Mouse (Mus musculus): ENCODE data around the gene Gm16253.

The Gm16253 gene

DNA sequence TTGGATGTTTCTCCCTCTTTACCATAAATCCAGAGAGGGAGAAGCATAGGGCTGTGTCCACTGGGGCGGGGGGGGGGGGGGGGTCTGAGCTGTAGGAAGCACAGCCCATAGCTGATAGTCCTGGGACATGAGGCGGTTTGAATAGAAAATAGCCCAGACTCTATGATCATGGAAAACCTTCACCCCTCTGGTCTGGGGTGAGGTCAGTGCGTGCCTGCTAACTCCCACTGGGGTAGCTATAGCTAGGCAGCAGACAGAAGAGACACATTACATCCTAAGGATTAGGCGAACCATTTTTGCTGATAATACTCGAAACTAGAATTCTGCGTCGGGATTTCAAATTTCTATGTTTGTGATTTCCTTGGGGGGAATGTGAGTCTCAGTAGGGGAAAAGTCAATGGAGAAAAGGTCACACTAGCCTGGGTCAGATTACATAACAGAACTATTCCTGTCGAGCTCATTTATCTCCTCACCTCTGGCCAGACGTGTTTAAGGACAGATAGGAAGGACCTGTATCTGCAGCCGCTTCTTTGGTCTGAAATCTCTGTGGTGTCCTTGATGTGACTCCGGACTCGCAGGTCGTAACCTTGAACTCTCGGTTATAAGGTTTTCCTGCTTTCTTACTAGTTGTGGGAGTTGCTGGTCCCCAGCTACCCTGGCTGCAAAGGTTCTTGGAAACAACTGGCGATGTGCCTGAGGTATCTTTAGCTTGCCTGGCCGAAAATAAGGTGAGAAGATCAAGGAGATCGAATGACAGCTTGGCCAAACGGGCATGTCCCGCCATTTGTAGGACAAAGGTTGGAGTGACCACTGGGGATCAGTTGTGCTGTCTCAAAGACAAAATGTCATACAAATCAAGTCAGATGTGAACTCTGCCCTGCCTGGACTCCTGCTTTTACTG lies 2.9 kb upstream of the Gm16253 start:
- no peak for DNase-seq (ENCODE audit: low read depth, low spot score)

DNA sequence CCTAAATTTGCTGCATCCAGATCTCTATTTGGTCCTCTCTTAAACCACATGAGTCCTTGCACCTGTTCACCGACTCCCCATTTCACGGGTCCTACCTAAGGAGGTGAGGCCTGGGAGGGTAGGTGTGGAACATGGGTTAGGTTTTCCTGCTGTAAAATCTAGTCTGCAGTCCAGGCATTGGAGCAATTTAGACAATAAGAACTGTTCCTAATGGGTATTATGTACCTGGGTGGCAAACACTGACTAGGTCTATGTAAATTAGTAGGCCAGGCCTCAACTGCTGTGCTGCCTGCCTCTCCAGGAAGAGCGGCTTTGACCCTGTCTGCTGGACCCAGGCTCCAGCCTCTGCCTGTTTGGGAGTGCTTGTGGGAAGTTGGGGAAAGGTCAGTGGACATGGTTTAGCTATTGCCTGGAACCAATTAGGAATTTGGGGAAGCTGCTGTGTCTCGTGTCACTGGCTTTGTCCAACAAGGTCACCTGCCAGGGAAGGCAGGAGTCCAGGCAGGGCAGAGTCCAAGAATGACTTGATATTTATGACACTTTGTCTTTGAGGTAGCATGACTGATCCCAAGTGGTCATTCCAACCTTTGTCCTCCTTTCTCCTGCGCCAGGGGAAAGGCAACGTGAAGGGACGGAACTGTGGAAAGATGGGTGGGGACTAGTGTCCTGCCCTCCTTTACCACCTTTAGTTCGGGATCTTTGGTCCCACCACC lies 1.4 kb upstream of the Gm16253 start:
- peak; percentile 52 for DNase-seq (ENCODE audit: low read depth, low spot score)

DNA sequence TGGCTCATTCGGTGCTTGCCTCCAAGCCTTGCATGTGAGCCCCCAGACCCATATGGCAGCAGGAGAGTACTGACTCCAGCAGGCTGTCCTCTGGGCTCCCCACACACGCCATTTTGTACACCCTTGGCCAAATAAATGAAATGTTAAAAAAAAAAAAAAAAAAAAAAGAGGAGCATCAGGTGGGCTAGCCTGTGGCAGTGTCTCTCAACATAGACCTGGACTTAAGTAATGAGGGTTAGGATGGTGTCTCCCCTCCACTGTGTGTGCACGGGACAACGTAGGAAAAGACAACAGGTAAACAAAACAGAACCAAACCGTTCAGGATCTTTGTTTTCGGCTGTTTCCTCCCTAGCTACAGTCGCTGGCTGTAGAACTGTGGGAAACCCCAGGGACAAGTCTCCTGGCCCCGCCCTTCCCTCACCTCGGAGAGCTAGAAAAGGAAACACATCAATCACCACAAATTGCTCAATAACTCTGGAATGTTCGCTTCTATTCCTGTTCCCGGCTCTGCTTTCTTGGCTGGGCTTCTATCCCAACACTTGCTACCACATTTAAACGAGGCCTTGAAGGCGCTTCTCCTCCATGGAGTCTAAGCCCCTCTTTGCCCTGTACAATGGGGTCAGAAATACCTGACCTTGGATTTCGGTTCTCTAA lies 652 bp upstream of the Gm16253 start:
- peak; percentile 96 for DNase-seq (ENCODE audit: low read depth, low spot score)

- DNase-seq (ENCODE audit: low read depth, low spot score): peak; percentile 46
These were observed 782 bp downstream of the Gm16253 start for GRCm38 (mm10) chr3:96577566-96577965.

DNA sequence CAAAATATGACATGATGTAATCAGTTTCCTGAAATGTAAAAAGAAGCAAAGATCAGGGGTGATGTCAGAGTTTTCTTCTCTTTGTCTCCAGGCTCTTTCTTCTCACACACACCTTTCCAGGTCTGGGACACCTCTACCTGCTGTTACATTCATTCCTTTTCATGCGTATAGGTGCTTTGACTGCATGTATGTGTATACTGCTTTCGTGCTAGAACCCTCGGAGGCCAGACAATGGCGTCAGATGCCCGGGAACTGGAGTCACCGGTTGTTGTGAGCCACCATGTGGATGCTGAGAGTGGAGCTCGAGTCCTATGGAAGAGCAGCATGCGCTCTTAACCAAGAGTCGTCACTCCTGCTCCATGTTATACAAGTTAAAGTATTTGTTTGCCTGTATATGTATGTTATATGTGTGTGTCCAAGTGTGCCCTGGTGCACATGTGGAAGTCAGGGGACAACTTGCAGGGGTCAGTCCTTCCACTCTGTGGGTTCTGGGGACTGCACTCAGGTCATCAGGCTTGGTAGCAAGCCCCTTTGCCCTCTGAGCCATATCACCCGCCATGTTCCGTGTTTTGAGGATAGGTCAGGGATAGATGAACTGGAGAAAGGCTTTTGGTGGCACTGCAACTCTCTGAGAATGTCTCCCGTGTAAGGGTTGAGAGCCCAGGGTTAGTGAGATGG lies 1.9 kb downstream of the Gm16253 start:
- no peak for DNase-seq (ENCODE audit: low read depth, low spot score)

DNA sequence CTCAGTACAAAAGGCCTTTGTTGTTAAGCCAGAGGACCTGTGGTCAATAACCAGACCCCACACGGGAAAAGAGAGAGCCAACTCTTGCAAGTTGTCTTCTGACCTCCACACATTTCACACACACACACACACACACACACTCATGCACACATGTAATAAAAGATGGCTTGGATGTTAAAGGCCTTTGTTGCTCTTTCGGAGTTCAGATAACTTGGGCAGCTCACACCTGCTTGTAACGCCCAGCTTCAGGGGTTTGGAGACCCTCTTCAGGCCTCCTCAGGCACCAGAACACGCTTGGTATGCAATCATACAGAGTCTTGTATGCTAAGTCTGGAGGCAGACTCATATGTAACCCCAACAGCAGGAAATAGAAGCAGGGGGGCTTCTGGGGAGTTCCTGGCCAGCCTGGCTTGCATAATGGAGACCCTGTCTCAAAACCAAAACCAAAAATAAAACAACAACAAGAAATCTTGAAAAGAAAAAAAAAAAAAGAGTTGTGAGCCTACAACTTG lies 2.5 kb downstream of the Gm16253 start:
- no peak for DNase-seq (ENCODE audit: low read depth, low spot score)

DNA sequence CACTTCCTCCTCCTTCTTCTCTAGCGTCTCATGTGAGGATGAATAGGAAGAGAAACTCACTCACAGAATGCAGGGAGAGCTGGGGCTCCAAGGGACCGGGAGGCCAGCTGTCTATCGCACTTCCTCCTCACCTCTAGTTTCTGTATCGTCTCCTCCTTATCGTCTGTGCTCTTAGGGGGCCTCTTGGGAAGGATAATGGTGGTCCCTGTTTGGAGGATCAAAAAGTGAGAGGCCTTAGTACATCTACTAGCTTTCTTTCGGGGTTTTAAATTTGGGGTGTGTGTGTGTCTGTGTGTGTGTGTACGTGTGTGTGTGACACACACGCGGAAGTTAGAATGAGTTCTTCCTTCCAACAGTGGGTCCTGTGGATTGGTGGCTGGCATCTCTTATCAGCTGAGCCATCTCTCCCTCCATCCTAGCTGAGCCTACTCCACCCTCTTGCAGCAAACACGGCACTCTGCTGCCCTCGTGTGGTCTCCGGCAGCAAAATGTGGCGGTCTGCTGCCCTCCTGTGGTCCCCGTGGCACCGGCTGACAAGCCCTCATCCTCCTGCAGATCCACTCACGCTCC lies 3.2 kb downstream of the Gm16253 start:
- DNase-seq (ENCODE audit: low read depth, low spot score): peak; percentile 96

- DNase-seq (ENCODE audit: low read depth, low spot score): no peak
These were observed 4.4 kb downstream of the Gm16253 start for GRCm38 (mm10) chr3:96581141-96581540.

GRCm38 (mm10) chr3:96581771-96582515 lies 5.2 kb downstream of the Gm16253 start:
- DNase-seq (ENCODE audit: low read depth, low spot score): no peak

DNA sequence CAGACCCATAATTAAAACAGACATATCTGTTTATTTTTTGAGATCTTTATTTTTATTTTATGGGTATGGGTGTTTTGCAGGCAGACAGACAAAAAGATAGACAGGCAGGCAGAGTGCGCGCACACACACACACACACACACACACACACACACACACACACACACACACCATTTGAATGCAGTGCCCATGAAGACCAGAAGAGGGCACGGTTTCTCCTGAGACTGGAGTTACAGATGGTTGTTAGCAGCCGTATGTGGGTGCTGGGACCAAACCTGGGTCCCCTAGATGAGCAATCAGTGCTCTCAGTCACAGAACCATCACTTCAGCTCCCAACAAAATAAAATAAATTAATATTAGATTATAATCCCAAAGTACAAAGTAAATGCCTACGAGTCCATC lies 6.6 kb downstream of the Gm16253 start:
- DNase-seq (ENCODE audit: low read depth, low spot score): no peak

- no peak for DNase-seq (ENCODE audit: low read depth, low spot score)
These were observed 13.9 kb downstream of the Gm16253 start for GRCm38 (mm10) chr3:96590657-96591056.

- DNase-seq (ENCODE audit: low read depth, low spot score): peak; percentile 58
These were observed 16.6 kb downstream of the Gm16253 start for GRCm38 (mm10) chr3:96593374-96593773.

DNA sequence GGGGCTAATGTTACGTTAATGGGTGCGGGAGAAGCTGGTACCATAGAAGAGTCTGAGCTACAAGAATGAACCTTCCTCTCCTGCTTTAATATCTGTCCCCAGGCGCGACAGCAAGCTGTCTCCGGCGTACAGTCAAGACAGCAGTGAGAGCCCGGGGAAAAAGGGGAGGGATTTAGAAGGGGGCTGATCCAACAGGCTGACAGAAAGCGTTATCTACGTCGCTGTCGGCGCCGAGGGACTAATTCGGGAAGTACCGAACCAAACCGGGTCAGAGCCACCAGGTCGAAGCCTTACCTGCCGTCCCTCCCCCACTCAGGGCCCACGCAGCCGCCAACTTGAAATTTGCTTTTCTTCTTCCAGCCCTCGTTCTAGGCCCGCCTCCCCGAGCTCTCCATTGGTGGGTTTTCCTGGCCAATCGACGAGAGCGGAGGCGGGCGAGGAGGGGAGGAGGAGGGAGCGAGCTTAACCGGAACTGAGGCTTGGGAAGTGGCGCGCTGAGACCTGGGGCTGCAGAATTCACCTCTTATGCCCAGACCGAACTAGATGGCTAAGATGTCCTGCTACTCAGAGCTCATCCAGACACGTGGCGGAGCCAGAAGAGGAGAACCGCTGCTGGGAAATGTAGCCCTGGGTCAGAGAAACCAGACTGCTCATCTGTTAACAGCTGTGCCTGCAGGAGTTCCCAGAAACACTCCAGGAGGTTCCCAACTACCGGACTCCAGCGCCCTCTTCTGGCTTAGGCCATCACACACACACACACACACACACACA lies 17.2 kb downstream of the Gm16253 start, which contains the start of gene Polr3gl:
Gene Polr3gl, minus strand, starts transcription at position 392 of the 771 bp plus-strand sequence.
- DNase-seq (ENCODE audit: low read depth, low spot score): peak; percentile 94

DNA sequence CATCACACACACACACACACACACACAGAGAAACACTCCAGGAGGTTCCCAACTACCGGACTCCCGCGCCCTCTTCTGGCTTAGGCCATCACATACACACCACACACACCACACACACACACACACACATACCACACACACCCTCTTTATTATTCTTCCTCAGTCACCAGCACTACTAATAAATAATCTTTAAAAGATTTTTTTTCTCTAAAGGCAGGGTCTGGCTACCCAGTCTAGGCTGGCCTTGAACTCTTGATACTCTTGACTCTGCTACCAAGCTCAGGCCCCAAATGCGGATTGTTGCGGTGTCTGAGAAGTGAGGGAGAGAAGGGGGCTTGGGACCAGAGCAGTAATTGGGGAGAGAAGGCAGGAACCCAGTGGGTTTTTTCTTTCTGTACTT lies 18.1 kb downstream of the Gm16253 start:
- DNase-seq (ENCODE audit: low read depth, low spot score): no peak

DNA sequence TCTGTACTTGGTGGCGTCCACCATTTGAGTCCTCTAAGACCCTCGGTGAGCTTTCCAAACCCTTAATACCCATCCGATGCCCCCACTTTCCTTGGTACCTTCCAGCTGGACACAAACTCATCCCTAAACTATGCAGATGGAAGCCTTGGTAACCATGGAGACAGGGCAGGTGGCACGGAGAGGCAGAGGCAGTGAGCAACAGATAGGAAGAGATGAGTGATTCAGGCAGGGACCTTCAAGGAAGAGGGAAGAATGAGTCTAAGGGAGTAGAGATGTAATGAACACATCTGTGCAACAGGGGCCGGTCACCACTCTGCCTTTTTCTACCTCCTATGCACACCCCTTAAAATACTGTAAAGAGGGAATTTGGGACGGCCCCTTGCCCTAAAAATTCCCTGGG lies 18.9 kb downstream of the Gm16253 start:
- peak; percentile 52 for DNase-seq (ENCODE audit: low read depth, low spot score)

DNA sequence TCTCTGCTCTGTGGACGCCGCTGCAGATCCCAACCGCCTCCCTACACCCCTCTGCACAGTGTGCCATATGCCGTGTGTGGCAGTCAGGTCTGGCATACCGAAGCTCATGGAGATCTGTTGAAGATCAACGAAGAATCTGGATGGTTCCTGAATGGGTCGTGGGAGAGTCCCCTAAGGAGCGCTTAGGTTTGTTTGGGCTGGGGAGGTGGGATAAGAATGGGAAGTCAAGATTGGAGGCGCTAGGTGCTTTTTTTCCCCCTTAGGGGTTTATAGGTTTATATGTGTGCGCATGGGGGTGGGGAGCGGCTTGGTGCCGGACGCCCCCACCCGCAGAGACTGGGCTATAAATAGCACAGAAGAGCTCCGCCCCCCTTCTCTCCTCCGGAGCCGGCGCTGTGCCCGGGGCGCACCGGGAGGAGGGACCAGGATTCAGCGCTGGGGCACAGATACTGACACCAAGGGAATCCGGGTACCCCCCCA lies 19.5 kb downstream of the Gm16253 start, which contains the start of gene Ankrd34a:
Gene Ankrd34a, plus strand, starts transcription at position 409 of the 480 bp plus-strand sequence.
- peak; percentile 34 for DNase-seq (ENCODE audit: low read depth, low spot score)

- DNase-seq (ENCODE audit: low read depth, low spot score): peak; percentile 27
These were observed 20.1 kb downstream of the Gm16253 start for GRCm38 (mm10) chr3:96596855-96597254.

- DNase-seq (ENCODE audit: low read depth, low spot score): peak; percentile 40
These were observed 20.7 kb downstream of the Gm16253 start for GRCm38 (mm10) chr3:96597435-96597891.

Data from 3T3-L1 (cell line).